Mouse (Mus musculus) heart, embryonic 14.5 days (tissue): ENCODE results near the gene Zbtb37. TPM values are rescaled to one million over a fixed set of nuclear protein-coding genes. Genes with fewer than 3 reads are reported as not detected.

ENCODE experiments used
- ATAC-seq: fragments of 200-750 bp; cut with Nextera tagmentation; 2 replicates; pipeline ENCODE4 v1.8.0; 2017; ENCODE audit warnings: low read depth, moderate TSS enrichment; ENCODE audit not compliant: insufficient number of reproducible peaks, insufficient read depth, low FRiP score
- H3K27ac ChIP-seq, 2 experiments: fragments of 200-500 bp in 1 of 2; fragments of 300-500 bp in 1 of 2; sonication (generic) in 1 of 2; replicated peaks in 1 of 2; 2 replicates each; pipeline ENCODE4 v1.5.1; 2012 to 2014; ENCODE audit warnings: low read depth in 2 of 2, low read length in 2 of 2, control low read depth in 1 of 2, mild to moderate bottlenecking in 1 of 2, mixed read lengths in 1 of 2; ENCODE audit not compliant: control insufficient read depth in 1 of 2, insufficient read depth in 1 of 2
- H3K27me3 ChIP-seq: fragments of 300-500 bp; sonication (generic); 2 replicates; pipeline ENCODE4 v1.6.1; 2014; ENCODE audit warnings: mild to moderate bottlenecking, low read length, control low read depth; ENCODE audit not compliant: control insufficient read depth, insufficient read depth
- H3K36me3 ChIP-seq: fragments of 300-500 bp; sonication (generic); 2 replicates; pipeline ENCODE4 v1.6.1; 2014; ENCODE audit warnings: mild to moderate bottlenecking, control low read depth, low read length, mixed read lengths; ENCODE audit not compliant: control insufficient read depth, insufficient read depth
- H3K4me1 ChIP-seq, 2 experiments: fragments of 200-500 bp in 1 of 2; fragments of 300-500 bp in 1 of 2; sonication (generic) in 1 of 2; 2 replicates each; pipeline ENCODE4 v1.6.1; 2012 to 2014; ENCODE audit warnings: low read length in 2 of 2, control low read depth in 1 of 2, mixed read lengths in 1 of 2; ENCODE audit not compliant: control insufficient read depth in 2 of 2, insufficient read depth in 2 of 2
- H3K4me2 ChIP-seq: fragments of 300-500 bp; sonication (generic); 2 replicates; pipeline ENCODE4 v1.6.1; 2014; ENCODE audit warnings: mild to moderate bottlenecking, low read length
- H3K4me3 ChIP-seq, 2 experiments: fragments of 200-500 bp in 1 of 2; fragments of 300-500 bp in 1 of 2; sonication (generic) in 1 of 2; 2 replicates each; pipeline ENCODE4 v1.5.1; 2012 to 2014; ENCODE audit warnings: low read length in 2 of 2, mild to moderate bottlenecking in 2 of 2, control low read depth in 1 of 2, low read depth in 1 of 2, moderate library complexity in 1 of 2; ENCODE audit not compliant: control insufficient read depth in 1 of 2, insufficient read depth in 1 of 2
- H3K9ac ChIP-seq: fragments of 300-500 bp; sonication (generic); 2 replicates; pipeline ENCODE4 v1.6.1; 2014; ENCODE audit warnings: mild to moderate bottlenecking, low read length
- H3K9me3 ChIP-seq: fragments of 300-500 bp; sonication (generic); 2 replicates; pipeline ENCODE4 v1.6.1; 2016; ENCODE audit warnings: low read length, control low read depth; ENCODE audit not compliant: control insufficient read depth
- WGBS: fragments of 180-500 bp; shearing (Covaris S2); extraction: QIAGEN DNeasy Blood & Tissue Kit; methylation state at CpG from one replicate; pipeline ENCODE4 v1.1.7; 2014; 5-methylcytosine and 5-hydroxymethylcytosine counted together
- polyA plus RNA-seq: library from polyadenylated mRNA; unstranded; fragments of >200 nt; fragmentation: Nextera tagmentation; extraction: Ambion mirVana; gene quantifications from 2 replicates; pipeline ENCODE4 v1.2.1, GENCODE M21; 2014

Zbtb37 gene
- polyA plus RNA-seq, 1 experiment from 2014 or later = 9.4 TPM

DNA sequence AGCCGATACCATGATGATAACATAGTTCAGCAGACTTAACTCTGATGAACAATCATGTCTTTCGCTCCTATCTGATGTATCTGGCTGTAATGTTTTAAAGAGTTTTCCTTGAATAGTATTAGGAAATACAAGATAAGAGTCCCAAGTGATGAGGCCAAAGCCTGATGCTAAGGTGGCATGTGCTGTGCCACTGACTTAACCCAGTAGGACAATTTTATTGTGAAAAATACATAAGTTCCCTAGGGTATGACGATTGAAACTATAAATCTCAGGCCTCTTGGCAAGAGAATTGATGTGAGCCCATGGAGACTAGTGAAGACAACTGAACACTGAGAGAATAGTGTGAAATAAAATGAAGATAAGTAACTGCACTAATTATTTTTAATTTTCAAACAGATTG is 3.0 kb upstream of the Zbtb37 start:
- no peak overlapping the region for H3K27ac ChIP-seq
- 40% methylated on average over 3 of the region's 3 CpGs for WGBS
- peak overlapping the region in 1 of 2 experiments; percentile 68; a peak in 2 of 4 replicates for H3K4me3 ChIP-seq

DNA sequence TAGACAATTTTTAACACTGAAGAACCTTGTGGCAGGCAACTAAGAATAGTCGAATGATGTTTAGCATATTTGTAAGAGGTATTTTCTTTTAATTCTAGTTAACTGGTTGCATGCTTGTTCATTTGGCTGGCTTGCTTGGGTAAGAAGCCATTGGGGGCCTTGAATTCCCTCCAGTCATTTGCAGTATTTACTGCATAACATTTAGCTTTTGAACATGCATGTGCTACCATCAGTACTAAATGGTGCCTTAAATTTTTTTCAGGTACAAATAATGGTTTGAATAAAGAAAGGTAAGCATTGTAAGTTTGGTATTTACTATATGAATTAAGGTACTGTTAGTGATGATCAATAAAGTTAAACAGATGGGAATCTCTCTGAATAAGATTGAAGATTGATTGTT is 2.4 kb upstream of the Zbtb37 start:
- Histone ChIP-seq H3K9ac (peak overlapping the region; percentile 91), H3K27ac (peak overlapping the region in 1 of 2 experiments; percentile 91; a peak in 1 of 4 replicates), H3K27me3 (no peaks in the 10 kb centered on the region), H3K4me3 (peak overlapping the region in 1 of 2 experiments; percentile 68; a peak in 2 of 4 replicates), H3K4me2 (peak overlapping the region; percentile 87), H3K9me3 (no peaks in the 10 kb centered on the region), H3K36me3 (peaks cover 50% of the 10 kb centered on the region), H3K4me1 (peaks cover 0 to 18% of the 10 kb centered on the region in 2 experiments; a peak in 3 of 4 replicates)
- no peak for ATAC-seq
- WGBS = 5% methylated on average over 1 of the region's 1 CpGs

More for the DNA sequence above, 3.0 kb upstream of the Zbtb37 start:
- Histone ChIP-seq H3K4me1 (peaks cover 0 to 18% of the 10 kb centered on the region in 2 experiments; a peak in 3 of 4 replicates), H3K27me3 (no peaks in the 10 kb centered on the region), H3K9ac (peak overlapping the region; percentile 49), H3K9me3 (no peaks in the 10 kb centered on the region), H3K4me2 (peak overlapping the region; percentile 87), H3K36me3 (peaks cover 47% of the 10 kb centered on the region)
- ATAC-seq = no peak

DNA sequence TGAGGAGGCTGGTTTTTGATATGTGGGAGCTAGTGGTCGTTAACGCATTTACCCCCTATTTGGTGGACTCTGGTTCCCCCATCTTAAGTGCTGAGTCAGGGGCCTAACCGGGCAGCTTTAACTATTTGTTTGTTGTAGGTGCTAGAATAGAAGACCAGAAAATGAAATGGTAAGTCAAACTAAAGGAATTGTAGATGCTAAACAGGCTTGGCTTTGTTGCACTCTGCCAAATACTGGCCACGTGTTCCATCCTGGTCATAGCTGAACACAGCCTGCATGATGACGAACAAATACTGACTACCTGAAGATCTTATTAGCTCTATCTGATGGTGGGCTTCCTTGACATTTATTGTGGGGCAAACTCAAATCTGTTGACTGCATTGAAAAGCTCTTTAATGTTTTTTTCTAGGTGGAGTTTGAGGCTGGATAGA is 1.8 kb upstream of the Zbtb37 start:
- under 1% methylated on average over 5 of the region's 5 CpGs for WGBS
- Histone ChIP-seq H3K9ac (peak overlapping the region; percentile 91), H3K4me3 (peak overlapping the region; percentile 63 to 68), H3K27ac (peak overlapping the region; percentile 91), H3K36me3 (peaks cover 56% of the 10 kb centered on the region), H3K4me1 (peaks cover 0 to 18% of the 10 kb centered on the region in 2 experiments; a peak in 3 of 4 replicates), H3K9me3 (no peaks in the 10 kb centered on the region), H3K27me3 (no peaks in the 10 kb centered on the region), H3K4me2 (peak overlapping the region; percentile 87)
- ATAC-seq = no peak

DNA sequence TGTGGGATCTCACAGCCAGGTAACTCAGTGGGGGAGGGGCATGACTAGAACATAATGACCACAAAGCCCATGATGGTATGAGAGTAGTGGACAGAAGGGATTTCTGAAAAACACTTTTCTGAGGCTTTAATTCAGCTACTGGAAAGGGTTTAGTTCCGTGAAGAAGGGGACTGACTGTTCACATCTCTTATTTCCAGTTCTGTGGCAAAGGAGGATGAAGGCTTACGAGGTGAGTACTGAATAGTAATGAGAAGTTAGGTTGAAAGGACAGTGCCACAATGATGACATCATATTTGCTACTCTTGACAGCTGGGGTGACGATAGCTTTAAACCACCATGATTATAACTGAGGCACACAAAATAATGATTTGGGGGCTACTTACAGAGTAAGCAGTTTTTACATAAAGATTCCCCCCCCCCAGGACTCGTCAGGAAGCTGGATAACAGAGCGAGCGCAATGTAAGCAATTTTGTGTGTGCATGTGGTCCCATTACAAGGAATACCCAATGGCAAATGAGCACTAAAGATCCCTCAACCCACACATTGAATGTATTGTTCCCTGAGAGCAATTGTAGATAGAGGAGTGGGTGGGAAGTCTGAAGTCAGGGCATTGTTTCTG is 1.2 kb upstream of the Zbtb37 start:
- no peak for ATAC-seq

DNA sequence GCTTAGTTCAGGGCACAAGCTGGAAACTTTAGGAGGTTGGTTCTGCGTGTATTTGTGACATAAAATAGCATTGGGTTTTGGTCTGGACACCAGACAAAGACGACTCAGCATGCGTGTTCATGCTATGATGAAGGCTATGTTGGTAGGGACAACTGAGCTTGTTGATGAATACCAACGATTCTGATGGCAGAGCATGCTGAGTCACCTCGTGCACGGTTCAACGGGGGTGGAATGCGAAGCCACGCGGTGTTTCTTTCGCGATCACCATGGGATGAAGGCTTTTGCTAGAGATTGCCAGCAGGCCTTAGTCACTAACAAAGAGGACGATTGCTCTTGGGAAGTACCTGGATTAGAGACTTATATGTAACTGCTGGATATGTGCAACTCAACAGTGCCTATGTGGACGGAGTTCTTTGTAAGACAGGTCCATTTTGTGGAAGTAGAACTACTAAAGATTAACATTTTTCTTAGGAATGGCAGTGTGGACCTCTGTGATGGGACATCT is 684 bp upstream of the Zbtb37 start:
- WGBS = under 1% methylated on average over 14 of the region's 14 CpGs
- Histone ChIP-seq H3K4me2 (peak overlapping the region; percentile 87), H3K27me3 (no peaks in the 10 kb centered on the region), H3K36me3 (peaks cover 67% of the 10 kb centered on the region), H3K4me1 (peaks cover 0 to 18% of the 10 kb centered on the region in 2 experiments; a peak in 3 of 4 replicates), H3K9me3 (no peaks in the 10 kb centered on the region), H3K9ac (peak overlapping the region; percentile 91), H3K4me3 (peak overlapping the region; percentile 63 to 68), H3K27ac (peak overlapping the region; percentile 91)
- ATAC-seq = no peak

More for the DNA sequence above, 1.2 kb upstream of the Zbtb37 start:
- Histone ChIP-seq H3K9ac (peak overlapping the region; percentile 91), H3K36me3 (peaks cover 62% of the 10 kb centered on the region), H3K4me2 (peak overlapping the region; percentile 87), H3K4me3 (peak overlapping the region; percentile 63 to 68), H3K4me1 (peaks cover 0 to 18% of the 10 kb centered on the region in 2 experiments; a peak in 3 of 4 replicates), H3K27ac (peak overlapping the region; percentile 91), H3K9me3 (no peaks in the 10 kb centered on the region), H3K27me3 (no peaks in the 10 kb centered on the region)
- 0% methylated on average over 6 of the region's 6 CpGs for WGBS

DNA sequence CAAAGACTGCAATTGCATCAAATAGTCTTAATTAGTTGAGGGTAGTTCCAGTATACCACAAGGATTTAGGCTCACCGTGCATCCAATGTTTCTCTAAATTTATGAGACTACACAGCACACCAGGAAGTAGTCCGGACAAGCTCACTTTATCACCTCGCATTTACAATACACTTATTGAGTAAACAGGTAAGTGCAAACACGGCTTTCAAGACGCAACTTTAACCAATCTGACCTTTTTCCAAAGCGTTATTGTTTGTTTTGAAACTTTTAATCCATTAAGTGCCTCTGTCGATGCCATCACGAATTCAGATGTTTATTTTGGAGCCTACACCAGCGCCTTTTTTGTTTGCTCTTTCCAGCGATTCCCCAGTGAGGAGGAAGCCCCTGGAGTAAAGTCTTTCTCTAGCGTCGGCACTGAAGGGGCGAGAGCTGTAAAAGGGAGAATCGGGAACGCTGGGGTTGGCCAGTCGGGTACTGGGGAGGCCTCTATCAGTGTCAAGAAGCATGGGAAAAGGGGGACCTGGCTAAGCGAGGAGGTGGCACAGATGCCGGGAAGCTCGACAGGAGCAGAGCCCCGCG is 704 bp downstream of the Zbtb37 start:
- Histone ChIP-seq H3K4me2 (peak overlapping the region; percentile 71), H3K4me1 (peaks cover 0 to 18% of the 10 kb centered on the region in 2 experiments; a peak in 3 of 4 replicates), H3K36me3 (peaks cover 71% of the 10 kb centered on the region), H3K27me3 (no peaks in the 10 kb centered on the region), H3K9me3 (no peaks in the 10 kb centered on the region), H3K4me3 (peak overlapping the region; percentile 68 to 78), H3K27ac (peak overlapping the region; percentile 89 to 91), H3K9ac (peak overlapping the region; percentile 79)
- no peak for ATAC-seq
- WGBS = 2% methylated on average over 21 of the region's 21 CpGs

DNA sequence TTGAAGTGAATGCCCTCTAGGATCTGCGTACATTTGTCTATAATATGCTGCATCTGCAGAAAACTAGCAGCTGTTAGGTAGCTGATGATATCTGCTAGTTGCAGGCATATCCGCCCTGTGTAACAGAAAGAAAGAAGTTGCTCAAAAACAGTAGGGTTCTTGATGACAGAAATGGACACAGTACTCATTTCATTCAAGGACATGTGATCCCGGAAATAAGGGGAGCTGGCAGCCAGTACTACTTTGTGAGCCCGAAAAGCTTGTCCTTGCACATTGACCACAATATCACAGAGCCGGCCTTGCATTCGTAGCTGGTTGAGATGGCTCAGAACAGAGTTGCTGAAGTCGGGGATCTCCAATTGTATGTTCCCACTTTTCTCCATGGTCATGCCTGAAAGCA is 2.3 kb downstream of the Zbtb37 start:
- H3K9me3 ChIP-seq = no peaks in the 10 kb centered on the region
- H3K4me3 ChIP-seq = no peak overlapping the region
- no peak for ATAC-seq
- peaks cover 66% of the 10 kb centered on the region for H3K36me3 ChIP-seq
- H3K27me3 ChIP-seq = no peaks in the 10 kb centered on the region
- H3K9ac ChIP-seq = no peak overlapping the region
- 92% methylated on average over 7 of the region's 7 CpGs for WGBS
- no peak overlapping the region for H3K4me2 ChIP-seq
- peaks cover 0 to 14% of the 10 kb centered on the region in 2 experiments; a peak in 3 of 4 replicates for H3K4me1 ChIP-seq
- no peak overlapping the region for H3K27ac ChIP-seq
